Mouse (Mus musculus) limb, embryonic 14.5 days (tissue): ENCODE data around the gene Ncaph. TPM values are rescaled to one million over a fixed set of nuclear protein-coding genes. Genes with fewer than 3 reads are reported as not detected.
A peak's percentile ranks its signal among the peaks of the same experiment; 100 is the strongest.
"Not testable (repeated sequence)": the region's sequence is repeated elsewhere in the genome, so short reads cannot be mapped to it uniquely, and the experiment has no call there.

ENCODE experiments used
- ATAC-seq: fragments of 200-750 bp; cut with Nextera tagmentation; 2 replicates; pipeline ENCODE4 v1.8.0; 2017; ENCODE audit warnings: low read depth, moderate number of reproducible peaks, moderate TSS enrichment; ENCODE audit not compliant: low FRiP score
- DNase-seq: peaks from one replicate; pipeline ENCODE4 v3.0.0-alpha.2; 2015; ENCODE audit warnings: low spot score
- H3K27ac ChIP-seq: fragments of 300-500 bp; sonication (generic); replicated peaks from 2 replicates; pipeline ENCODE4 v1.5.1; 2014; ENCODE audit warnings: low read depth, mild to moderate bottlenecking, low read length, moderate library complexity, mixed read lengths
- H3K27me3 ChIP-seq: fragments of 300-500 bp; sonication (generic); 2 replicates; pipeline ENCODE4 v1.6.1; 2014; ENCODE audit warnings: low read length, mixed read lengths; ENCODE audit not compliant: control insufficient read depth, insufficient read depth
- H3K36me3 ChIP-seq: fragments of 300-500 bp; sonication (generic); 2 replicates; pipeline ENCODE4 v1.6.1; 2014; ENCODE audit warnings: mild to moderate bottlenecking, low read length, moderate library complexity, mixed read lengths; ENCODE audit not compliant: control insufficient read depth, insufficient read depth
- H3K4me1 ChIP-seq: fragments of 300-500 bp; sonication (generic); 2 replicates; pipeline ENCODE4 v1.6.1; 2014; ENCODE audit warnings: antibody characterized with exemption, low read length, mixed read lengths; ENCODE audit not compliant: control insufficient read depth, insufficient read depth
- H3K4me2 ChIP-seq: fragments of 300-500 bp; sonication (generic); replicated peaks from 2 replicates; pipeline ENCODE4 v1.6.1; 2014; ENCODE audit warnings: low read depth, mild to moderate bottlenecking, low read length, moderate library complexity; ENCODE audit not compliant: severe bottlenecking
- H3K4me3 ChIP-seq: fragments of 300-500 bp; sonication (generic); replicated peaks from 2 replicates; pipeline ENCODE4 v1.5.1; 2014; ENCODE audit warnings: low read length
- H3K9ac ChIP-seq: fragments of 300-500 bp; sonication (generic); 2 replicates; pipeline ENCODE4 v1.6.1; 2014; ENCODE audit warnings: mild to moderate bottlenecking, low read depth, low read length, moderate library complexity; ENCODE audit not compliant: severe bottlenecking
- H3K9me3 ChIP-seq: fragments of 300-500 bp; sonication (generic); 2 replicates; pipeline ENCODE4 v1.6.1; 2016; ENCODE audit warnings: low read length; ENCODE audit not compliant: control insufficient read depth
- POLR2A ChIP-seq: fragments of 200-500 bp; IDR thresholded peaks from 2 replicates; pipeline ENCODE4 v1.8.0; 2012; ENCODE audit warnings: inconsistent platforms, mild to moderate bottlenecking, moderate library complexity, borderline replicate concordance; ENCODE audit not compliant: insufficient read depth, insufficient read length; ENCODE audit errors: extremely low read depth
- WGBS: fragments of 180-500 bp; shearing (Covaris S2); extraction: QIAGEN DNeasy Blood & Tissue Kit; methylation state at CpG from one replicate; pipeline ENCODE4 v1.1.7; 2014; 5-methylcytosine and 5-hydroxymethylcytosine counted together
- polyA plus RNA-seq, 2 experiments: library from polyadenylated mRNA; depleted of rRNA in 1 of 2; stranded (reverse) in 1 of 2; unstranded in 1 of 2; fragments of >200 nt; fragmentation: Nextera tagmentation in 1 of 2; extraction: Ambion mirVana in 1 of 2; gene quantifications; 2 replicates each; pipeline versions ENCODE4 v1.2.1 to v1.2.3; 2012 to 2014

The Ncaph gene
- polyA plus RNA-seq, 2 experiments, result 59.1 to 65.0 TPM

DNA sequence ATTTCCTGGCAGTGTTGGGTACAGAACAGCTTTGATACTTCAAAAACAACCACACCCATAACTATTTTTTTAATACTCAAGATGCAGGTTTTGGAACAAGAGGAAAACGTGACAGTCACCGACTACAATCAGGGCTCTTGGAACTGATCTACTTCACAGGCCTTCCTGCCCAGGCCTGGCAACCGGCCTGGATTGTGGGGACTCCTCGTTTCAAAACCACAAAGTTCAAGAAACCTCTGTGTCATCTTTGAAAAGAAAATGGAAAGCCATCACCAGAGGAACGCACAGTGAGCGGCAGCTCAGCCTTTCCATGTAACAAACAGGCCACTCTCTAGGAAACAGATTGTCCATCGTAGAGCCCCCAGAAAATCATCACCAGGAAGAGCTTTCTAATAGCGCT, 5.3 kb upstream of the Ncaph start:
- H3K36me3 ChIP-seq, result peaks cover 16% of the 10 kb centered on the region; the same call in 1 of the 2 replicates
- no peaks in the 10 kb centered on the region for H3K27me3 ChIP-seq
- H3K9ac ChIP-seq, result no peak overlapping the region
- no peaks in the 10 kb centered on the region for H3K9me3 ChIP-seq
- no peak for DNase-seq
- TF ChIP-seq POLR2A, result no peak
- H3K4me3 ChIP-seq, result no peak overlapping the region
- H3K4me2 ChIP-seq, result no peak overlapping the region
- WGBS, result 94% methylated on average over 8 of the region's 8 CpGs
- no peak for ATAC-seq
- H3K27ac ChIP-seq, result no peak overlapping the region; the same call in 1 of the 2 replicates
- peaks cover 20% of the 10 kb centered on the region for H3K4me1 ChIP-seq

DNA sequence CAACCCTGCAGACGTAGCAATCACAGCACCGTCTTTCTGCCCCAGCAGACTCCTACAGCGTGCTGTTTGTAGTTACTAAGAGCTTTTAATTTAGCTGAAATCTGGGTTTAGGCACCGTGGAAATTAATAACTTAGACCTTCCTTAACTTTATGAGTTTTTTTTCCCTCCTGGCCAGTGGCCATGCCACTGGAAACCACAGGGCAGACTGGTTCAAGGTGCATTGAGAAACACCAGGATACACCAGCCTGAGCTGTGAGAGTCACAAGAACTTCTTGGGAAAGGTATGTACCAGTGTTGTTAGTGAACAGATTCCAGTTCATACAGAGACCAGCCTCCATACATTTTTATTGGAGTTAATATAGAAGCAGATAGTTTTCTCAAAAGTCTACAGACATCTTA, 4.7 kb upstream of the Ncaph start:
- no peak for TF ChIP-seq POLR2A
- Histone ChIP-seq H3K4me2 (no peak overlapping the region), H3K9ac (no peak overlapping the region), H3K4me3 (no peak overlapping the region), H3K9me3 (no peaks in the 10 kb centered on the region), H3K4me1 (peaks cover 21% of the 10 kb centered on the region), H3K27me3 (no peaks in the 10 kb centered on the region), H3K27ac (peak overlapping the region; percentile 58; the same call in 1 of the 2 replicates), H3K36me3 (peaks cover 16% of the 10 kb centered on the region; the same call in 1 of the 2 replicates)
- ATAC-seq, result no peak
- no peak for DNase-seq
- 45% methylated on average over 4 of the region's 4 CpGs for WGBS

DNA sequence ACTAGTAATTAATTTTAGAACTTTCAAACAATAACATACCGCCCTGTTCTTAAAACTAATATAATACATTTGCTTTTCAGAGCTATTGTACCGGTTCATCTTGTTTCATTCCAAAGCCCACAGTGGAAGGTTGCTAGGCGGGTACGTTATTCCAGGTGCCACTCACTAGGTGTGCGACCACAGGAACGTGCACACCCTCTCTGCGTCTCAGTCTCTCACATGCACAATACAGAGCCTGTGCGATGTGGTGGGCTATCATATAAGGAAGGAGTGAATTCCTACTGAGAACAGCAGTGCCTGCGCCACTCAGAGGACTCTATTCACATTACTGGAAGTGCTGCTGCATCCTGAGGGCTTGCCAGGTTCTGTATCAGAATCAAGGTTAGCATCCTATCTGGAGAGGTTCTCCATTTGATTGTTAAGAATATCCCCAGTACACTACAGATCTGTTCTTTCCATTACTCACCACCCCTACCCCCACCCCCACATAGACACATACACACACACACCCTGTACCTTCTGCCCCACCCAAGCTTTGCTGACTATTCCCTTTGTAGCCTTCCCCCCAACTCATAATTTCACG, 4.2 kb upstream of the Ncaph start:
- Histone ChIP-seq H3K4me3 (no peak overlapping the region), H3K27me3 (no peaks in the 10 kb centered on the region), H3K9me3 (no peaks in the 10 kb centered on the region), H3K27ac (peak overlapping the region; percentile 58; the same call in 1 of the 2 replicates), H3K4me1 (peaks cover 23% of the 10 kb centered on the region), H3K9ac (no peak overlapping the region), H3K4me2 (no peak overlapping the region), H3K36me3 (peaks cover 16% of the 10 kb centered on the region; the same call in 1 of the 2 replicates)
- ATAC-seq, result no peak
- whole genome bisulfite sequencing, result 74% methylated on average over 10 of the region's 10 CpGs
- no peak for DNase-seq
- TF ChIP-seq POLR2A, result no peak

DNA sequence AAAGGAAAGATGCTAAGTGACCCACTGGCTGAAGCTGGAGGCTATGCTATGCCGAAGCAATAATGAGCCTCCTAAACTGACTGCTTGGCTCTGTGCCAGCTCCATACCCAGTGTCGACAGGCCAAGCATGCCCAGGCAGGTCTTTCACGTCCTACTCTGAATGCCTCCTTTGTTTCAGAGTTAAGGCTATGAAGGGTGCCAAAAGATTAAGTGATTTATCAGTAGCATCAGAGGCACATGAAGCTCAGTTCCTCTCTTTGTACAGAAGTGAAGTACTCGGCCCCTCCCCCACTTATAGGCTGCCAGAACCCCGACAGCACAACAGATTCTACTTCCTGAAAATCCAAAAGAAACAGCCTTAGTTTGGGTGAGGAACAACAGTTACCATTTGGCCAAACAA, 3.2 kb upstream of the Ncaph start:
- no peak overlapping the region for H3K9ac ChIP-seq
- ATAC-seq, result 0 out of 2 replicates have a peak, but pooled peaks have one; percentile 5
- no peak overlapping the region for H3K4me3 ChIP-seq
- no peak for TF ChIP-seq POLR2A
- H3K4me2 ChIP-seq, result 0 out of 2 replicates have a peak overlapping the region, but pooled peaks have one; percentile 0
- H3K27ac ChIP-seq, result peak overlapping the region; percentile 58
- H3K4me1 ChIP-seq, result peaks cover 25% of the 10 kb centered on the region
- H3K9me3 ChIP-seq, result no peaks in the 10 kb centered on the region
- peak; percentile 84 for DNase-seq
- 11% methylated on average over 5 of the region's 5 CpGs for WGBS
- peaks cover 16% of the 10 kb centered on the region; the same call in 1 of the 2 replicates for H3K36me3 ChIP-seq
- no peaks in the 10 kb centered on the region for H3K27me3 ChIP-seq

DNA sequence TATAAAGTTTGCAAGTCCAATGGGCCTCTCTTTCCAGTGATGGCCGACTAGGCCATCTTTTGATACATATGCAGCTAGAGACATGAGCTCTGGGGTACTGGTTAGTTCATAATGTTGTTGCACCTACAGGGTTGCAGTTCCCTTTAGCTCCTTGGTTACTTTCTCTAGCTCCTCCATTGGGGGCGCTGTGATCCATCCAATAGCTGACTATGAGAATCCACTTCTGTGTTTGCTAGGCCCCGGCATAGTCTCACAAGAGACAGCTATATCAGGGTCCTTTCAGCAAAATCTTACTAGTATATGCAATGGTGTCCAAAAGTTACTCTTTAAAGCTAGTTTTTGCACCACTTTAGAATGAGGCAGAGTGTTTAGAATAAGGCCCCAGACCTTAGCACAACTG, 1.5 kb upstream of the Ncaph start:
- not testable (repeated sequence) for H3K27me3 ChIP-seq, DNase-seq, H3K9ac ChIP-seq, ATAC-seq, H3K9me3 ChIP-seq, H3K4me2 ChIP-seq, H3K4me3 ChIP-seq, H3K36me3 ChIP-seq, H3K27ac ChIP-seq
- peaks cover 25% of the 10 kb centered on the region for H3K4me1 ChIP-seq
- WGBS, result 33% methylated on average over 2 of the region's 3 CpGs
